Mouse (Mus musculus) Patski (cell line): ENCODE data around the gene 1700016H13Rik. TPM values are rescaled to one million over a fixed set of nuclear protein-coding genes. Genes with fewer than 3 reads are reported as not detected.
A peak's percentile ranks its signal among the peaks of the same experiment; 100 is the strongest.

Source experiments
- ATAC-seq: fragments of 100-300 bp; one replicate; pipeline ENCODE4 v1.8.0; 2021
- CTCF ChIA-PET: fragments of 350-600 bp; sonication (Branson Sonifier 250); formaldehyde crosslinking; loops from one replicate; lab custom pipeline; 2022; ENCODE audit warnings: inconsistent platforms; lab: Charles Lee
- POLR2A ChIA-PET: fragments of 350-600 bp; sonication (Branson Sonifier 250); formaldehyde crosslinking; loops from one replicate; lab custom pipeline; 2022; ENCODE audit warnings: antibody characterized with exemption, inconsistent platforms; lab: Charles Lee
- DNase-seq: peaks from one replicate; pipeline ENCODE4 v3.0.0-alpha.2; 2011; ENCODE audit warnings: low read depth, low spot score
- H3K27me3 ChIP-seq: fragments of 371-371 bp; one replicate; pipeline ENCODE4 v1.5.1; 2021
- CTCF ChIP-seq: fragments of 100-300 bp; IDR thresholded peaks from one replicate; pipeline ENCODE4 v1.5.1; 2021
- in situ Hi-C: fragments of 300-500 bp; cut with MboI; formaldehyde crosslinking; loops from 3 replicates; pipeline ENCODE4 v1.11.1; 2018; ENCODE audit warnings: low pct_unique_long_range_greater_than_20kb, mixed read lengths
- polyA plus RNA-seq: library from polyadenylated mRNA; unstranded; gene quantifications from one replicate; pipeline ENCODE4 v1.2.3, GENCODE M21; 2021

The 1700016H13Rik gene
- polyA plus RNA-seq, 1 experiment from 2014 or later = not detected

- H3K27me3 ChIP-seq = no peaks in the 10 kb centered on the region
- ChIA-PET CTCF (interaction anchor here (0.9 to 1.4 kb wide), 4 partner anchors 13 to 249 kb away, joined by 3 to 8 read pairs (median 4); no protein-coding TSS in a partner anchor), POLR2A (no interaction called here)
- ATAC-seq (no peak), DNase-seq (no peak)
- in situ Hi-C loops = no loop called here
- TF ChIP-seq CTCF = no peak
Observed at GRCm38 (mm10) chr5:103677894-103678293, 22.1 kb upstream of the 1700016H13Rik start.

GRCm38 (mm10) chr5:103676289-103676881 is 20.6 kb upstream of the 1700016H13Rik start:
- no peak for DNase-seq
- CTCF ChIA-PET = no interaction called here

GRCm38 (mm10) chr5:103674482-103674881 is 18.7 kb upstream of the 1700016H13Rik start:
- DNase-seq (no peak), ATAC-seq (no peak)
- ChIA-PET CTCF (no interaction called here), POLR2A (no interaction called here)
- H3K27me3 ChIP-seq = no peaks in the 10 kb centered on the region
- no peak for TF ChIP-seq CTCF
- in situ Hi-C loops = loop anchor here (25.0 kb wide), 1 partner anchor 787 kb away; no protein-coding TSS in a partner anchor

More at GRCm38 (mm10) chr5:103676289-103676881, 20.6 kb upstream of the 1700016H13Rik start:
- no peak for TF ChIP-seq CTCF
- POLR2A ChIA-PET = no interaction called here
- no peaks in the 10 kb centered on the region for H3K27me3 ChIP-seq
- in situ Hi-C loops = no loop called here
- no peak for ATAC-seq

GRCm38 (mm10) chr5:103673611-103674010 is 17.8 kb upstream of the 1700016H13Rik start:
- DNase-seq (no peak), ATAC-seq (no peak)
- no peak for TF ChIP-seq CTCF
- in situ Hi-C loops = loop anchor here (25.0 kb wide), 1 partner anchor 786 kb away; no protein-coding TSS in a partner anchor
- ChIA-PET POLR2A (interaction anchor here (0.7 kb wide), 2 partner anchors 188 to 325 kb away, joined by 5 to 8 read pairs; no protein-coding TSS in a partner anchor), CTCF (interaction anchor here (1.4 kb wide), 1 partner anchor 171 kb away, joined by 3 read pairs; no protein-coding TSS in a partner anchor)
- no peaks in the 10 kb centered on the region for H3K27me3 ChIP-seq

GRCm38 (mm10) chr5:103671858-103672257 is 16.0 kb upstream of the 1700016H13Rik start:
- TF ChIP-seq CTCF = no peak
- in situ Hi-C loops = loop anchor here (25.0 kb wide), 1 partner anchor 785 kb away; no protein-coding TSS in a partner anchor
- ChIA-PET CTCF (interaction anchor here (0.7 to 1.9 kb wide), 6 partner anchors 9 to 316 kb away, joined by 3 to 6 read pairs (median 3); no protein-coding TSS in a partner anchor), POLR2A (interaction anchor here (0.6 kb wide), 1 partner anchor 29 kb away, joined by 3 read pairs; no protein-coding TSS in a partner anchor)
- no peak for ATAC-seq
- DNase-seq = no peak
- no peaks in the 10 kb centered on the region for H3K27me3 ChIP-seq

- no peak for TF ChIP-seq CTCF
- ATAC-seq = no peak
- CTCF ChIA-PET = no interaction called here
- in situ Hi-C loops = loop anchor here (25.0 kb wide), 1 partner anchor 779 kb away; no protein-coding TSS in a partner anchor
- no peaks in the 10 kb centered on the region for H3K27me3 ChIP-seq
- no peak for DNase-seq
- POLR2A ChIA-PET = no interaction called here
Observed at GRCm38 (mm10) chr5:103665876-103666275, 10.1 kb upstream of the 1700016H13Rik start.

- in situ Hi-C loops = loop anchor here (25.0 kb wide), 1 partner anchor 778 kb away; no protein-coding TSS in a partner anchor
- DNase-seq = no peak
- POLR2A ChIA-PET = no interaction called here
- H3K27me3 ChIP-seq = no peaks in the 10 kb centered on the region
- CTCF ChIA-PET = interaction anchor here (1.1 kb wide), 1 partner anchor 309 kb away, joined by 3 read pairs; no protein-coding TSS in a partner anchor
- no peak for ATAC-seq
- no peak for TF ChIP-seq CTCF
Observed at GRCm38 (mm10) chr5:103664932-103665331, 9.1 kb upstream of the 1700016H13Rik start.

GRCm38 (mm10) chr5:103659571-103659970 is 3.8 kb upstream of the 1700016H13Rik start:
- POLR2A ChIA-PET = no interaction called here
- DNase-seq (no peak), ATAC-seq (peak; percentile 44)

GRCm38 (mm10) chr5:103658921-103659320 is 3.1 kb upstream of the 1700016H13Rik start:
- in situ Hi-C loops = loop anchor here (25.0 kb wide), 1 partner anchor 772 kb away; no protein-coding TSS in a partner anchor
- ChIA-PET CTCF (interaction anchor here (0.9 to 1.6 kb wide), 10 partner anchors 12 to 621 kb away, joined by 3 to 6 read pairs (median 4); partner anchors contain the start of gene Slc10a6), POLR2A (no interaction called here)
- DNase-seq (no peak), ATAC-seq (no peak)
- peak; percentile 54 for TF ChIP-seq CTCF
- H3K27me3 ChIP-seq = no peaks in the 10 kb centered on the region

More at GRCm38 (mm10) chr5:103659571-103659970, 3.8 kb upstream of the 1700016H13Rik start:
- in situ Hi-C loops = loop anchor here (25.0 kb wide), 1 partner anchor 772 kb away; no protein-coding TSS in a partner anchor
- H3K27me3 ChIP-seq = no peaks in the 10 kb centered on the region
- peak; percentile 52 for TF ChIP-seq CTCF
- CTCF ChIA-PET = interaction anchor here (0.9 to 1.6 kb wide), 10 partner anchors 12 to 622 kb away, joined by 3 to 6 read pairs (median 4); partner anchors contain the start of gene Slc10a6

- ATAC-seq = no peak
- ChIA-PET POLR2A (no interaction called here), CTCF (interaction anchor here (0.7 to 2.5 kb wide), 12 partner anchors 12 to 328 kb away, joined by 3 to 23 read pairs (median 4); no protein-coding TSS in a partner anchor)
- in situ Hi-C loops = loop anchor here (5.0 to 25.0 kb wide), 2 partner anchors 302 to 767 kb away; no protein-coding TSS in a partner anchor
- no peak for TF ChIP-seq CTCF
- H3K27me3 ChIP-seq = no peaks in the 10 kb centered on the region
- DNase-seq = no peak
Observed at GRCm38 (mm10) chr5:103654780-103655179, 1.0 kb downstream of the 1700016H13Rik start.
